Mouse (Mus musculus) mouse trophoblast stem cell (cell line): ENCODE results near the gene Olfr412.

Experiments
- in situ Hi-C, 2 experiments: fragments of 300-500 bp; cut with MseI, MboI; formaldehyde crosslinking; loops; 2 replicates in 1 of 2; 3 replicates in 1 of 2; pipeline ENCODE4 v1.15.1; 2025

Olfr412 gene

GRCm38 (mm10) chr11:74412462-74412861 is 50.6 kb downstream of the Olfr412 start:
- in situ Hi-C loops = no loop called here

GRCm38 (mm10) chr11:74413449-74413972 is 51.6 kb downstream of the Olfr412 start:
- in situ Hi-C loops = no loop called here

DNA sequence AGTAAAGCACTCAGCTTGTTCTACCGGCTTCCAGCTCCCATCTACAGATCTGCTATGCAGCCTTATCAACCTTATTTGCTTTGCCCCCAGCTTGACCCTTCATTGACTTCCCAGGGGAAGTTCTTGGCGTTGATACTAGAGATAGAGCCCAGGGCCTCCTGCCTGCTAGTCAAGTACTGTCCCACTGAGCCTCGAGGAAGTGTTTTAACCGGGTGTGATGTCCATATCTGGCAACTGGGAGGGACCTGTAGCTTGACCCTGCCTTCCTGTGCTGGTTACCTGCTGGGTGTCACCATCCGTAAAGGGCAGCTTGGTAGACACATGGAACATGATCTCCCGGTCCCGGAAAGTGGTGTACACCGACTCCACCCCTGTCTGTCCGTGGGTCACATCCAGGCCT is 52.2 kb downstream of the Olfr412 start:
- in situ Hi-C loops = no loop called here

- in situ Hi-C loops = no loop called here
Measured at GRCm38 (mm10) chr11:74415736-74416135, 53.9 kb downstream of the Olfr412 start.
